Mouse (Mus musculus): ENCODE measurements around the gene Lhfpl5.
A peak's percentile ranks its signal among the peaks of the same experiment; 100 is the strongest.
"Not testable (repeated sequence)": the region's sequence is repeated elsewhere in the genome, so short reads cannot be mapped to it uniquely, and the experiment has no call there.

Gene Lhfpl5

GRCm38 (mm10) chr17:28575244-28576125 is at the start of gene Lhfpl5:
Lhfpl5 (plus strand) TSS chr17:28575641.
- DNase-seq (ENCODE audit: extremely low spot score, low read depth, low spot score): no peak

- DNase-seq (ENCODE audit: extremely low spot score, low read depth, low spot score): no peak
These were observed 48.0 kb upstream of the Lhfpl5 start for GRCm38 (mm10) chr17:28527184-28528042.

GRCm38 (mm10) chr17:28528043-28528351 is 47.4 kb upstream of the Lhfpl5 start:
- DNase-seq (ENCODE audit: extremely low spot score, low read depth, low spot score): peak; percentile 69

DNA sequence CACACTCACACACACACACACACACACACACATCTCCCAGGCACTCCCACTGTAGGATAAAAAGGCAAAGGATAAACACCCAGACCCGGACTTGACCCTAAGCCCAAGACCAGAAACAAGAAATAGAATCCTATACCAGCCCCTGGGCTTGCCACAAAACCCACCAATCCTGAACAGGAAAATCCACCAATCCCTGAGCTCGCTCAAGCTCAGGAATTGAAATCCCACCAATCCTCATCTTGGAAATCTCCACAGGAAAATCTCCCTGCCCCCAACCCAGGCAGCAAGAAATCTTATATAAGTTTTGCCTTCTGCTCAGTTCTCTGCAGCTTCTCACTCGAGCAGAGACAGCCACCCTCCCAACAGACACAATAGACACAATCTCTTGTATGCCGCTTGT is 46.3 kb upstream of the Lhfpl5 start:
- no peak for DNase-seq (ENCODE audit: extremely low spot score, low read depth, low spot score)

DNA sequence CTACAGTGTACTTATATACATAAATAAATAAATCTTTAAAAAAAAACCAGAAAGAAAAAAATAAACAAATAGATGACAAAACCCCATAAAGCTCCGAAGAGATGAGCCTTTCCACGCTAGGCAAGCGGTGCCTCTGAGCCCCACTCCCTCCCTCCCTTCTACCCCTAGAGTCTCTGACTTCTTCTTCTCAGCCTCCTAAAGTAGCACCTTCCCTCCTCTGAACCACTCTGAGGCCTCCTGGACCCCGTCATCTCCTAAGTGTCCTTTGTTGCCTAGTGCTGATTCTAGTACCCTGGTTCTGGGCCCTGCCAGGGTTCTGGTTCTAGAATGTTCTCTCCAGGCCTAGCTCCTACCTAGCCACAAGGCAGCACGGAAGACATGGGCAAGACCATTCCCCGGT is 44.9 kb upstream of the Lhfpl5 start, which contains the start of gene Armc12:
Gene Armc12, plus strand, starts transcription at position 301 of the 400 bp plus-strand sequence.
- DNase-seq (ENCODE audit: extremely low spot score, low read depth, low spot score): no peak

GRCm38 (mm10) chr17:28531946-28532345 is 43.5 kb upstream of the Lhfpl5 start:
- DNase-seq (ENCODE audit: extremely low spot score, low read depth, low spot score): no peak

DNA sequence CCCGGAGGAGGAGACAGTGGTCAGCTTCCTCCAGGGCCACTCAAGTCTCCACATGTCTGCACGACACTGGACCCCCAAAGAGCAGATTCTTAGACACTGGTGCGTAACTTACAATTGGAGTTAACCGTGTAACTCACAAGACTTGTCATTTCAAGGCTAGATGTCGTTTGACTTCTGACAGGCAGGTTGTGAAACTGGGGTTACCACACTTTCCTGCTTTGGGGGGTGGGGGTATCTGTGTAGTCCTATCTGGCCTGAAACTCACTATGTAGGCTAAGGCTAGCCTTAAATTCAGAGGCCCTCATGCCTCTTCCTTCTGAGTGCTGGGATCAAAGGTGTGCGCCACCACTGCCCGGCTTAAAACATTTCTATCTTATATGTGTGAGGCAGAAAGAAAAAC is 42.9 kb upstream of the Lhfpl5 start:
- no peak for DNase-seq (ENCODE audit: extremely low spot score, low read depth, low spot score)

DNA sequence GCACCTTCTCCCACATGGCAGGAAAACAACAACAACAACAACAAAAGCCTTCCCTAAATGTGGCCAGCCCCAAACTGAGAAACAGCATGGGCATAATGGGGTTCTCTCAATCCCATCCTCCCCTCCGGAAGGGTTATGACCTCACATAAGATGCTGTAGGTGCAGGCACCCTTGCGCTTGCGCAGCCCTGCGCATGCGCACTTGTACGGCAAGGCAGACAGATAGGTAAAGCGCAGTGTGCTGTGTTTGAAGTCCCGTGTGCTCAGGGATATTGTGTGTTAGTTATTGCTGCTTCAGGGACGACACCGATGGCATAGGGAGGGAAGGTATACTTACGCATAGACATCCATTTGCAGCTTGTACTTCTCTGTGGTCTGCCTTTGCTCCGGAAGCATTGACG is 42.1 kb upstream of the Lhfpl5 start:
- no peak for DNase-seq (ENCODE audit: extremely low spot score, low read depth, low spot score)

DNA sequence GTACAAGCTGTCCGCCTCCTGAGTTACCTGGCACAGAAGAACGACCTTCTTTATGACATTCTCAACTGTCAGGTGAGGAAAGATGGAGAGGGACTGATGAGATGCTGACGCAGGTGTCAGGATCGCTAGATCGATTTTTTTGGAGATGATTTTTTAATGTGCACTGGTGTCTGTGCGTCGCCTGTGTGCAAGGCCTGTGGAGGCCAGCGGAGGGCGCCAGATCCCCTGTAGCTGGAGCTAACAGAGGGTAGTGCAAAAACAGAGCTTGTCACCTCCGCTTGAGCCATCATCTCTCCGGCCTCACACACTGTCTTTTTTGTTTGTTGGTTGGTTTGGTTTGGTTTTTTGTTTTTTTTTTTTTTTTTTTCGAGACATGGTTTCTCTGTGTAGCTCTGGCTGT is 37.6 kb upstream of the Lhfpl5 start:
- DNase-seq (ENCODE audit: extremely low spot score, low read depth, low spot score): no peak

DNA sequence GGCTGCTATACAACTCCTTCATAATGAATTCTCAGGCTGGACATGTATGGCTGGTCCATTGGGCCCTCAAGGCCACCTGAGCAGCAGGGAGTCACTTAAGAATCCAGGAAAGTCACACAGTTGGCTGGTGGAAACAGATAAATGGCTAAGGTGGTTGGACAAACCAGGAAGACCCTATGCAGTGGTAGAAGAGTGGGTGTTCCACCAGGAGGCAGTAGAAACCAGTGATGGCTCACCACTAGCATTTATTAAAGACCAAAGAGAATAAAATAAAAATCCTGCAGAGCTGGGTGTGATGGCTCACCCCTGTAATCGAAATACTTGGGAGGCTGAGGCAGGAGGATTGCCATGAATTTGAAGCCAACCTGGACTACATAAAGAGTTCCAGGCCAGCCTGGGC is 28.5 kb upstream of the Lhfpl5 start:
- no peak for DNase-seq (ENCODE audit: extremely low spot score, low read depth, low spot score)

- DNase-seq (ENCODE audit: extremely low spot score, low read depth, low spot score): no peak
These were observed 26.9 kb upstream of the Lhfpl5 start for GRCm38 (mm10) chr17:28548550-28548949.

DNA sequence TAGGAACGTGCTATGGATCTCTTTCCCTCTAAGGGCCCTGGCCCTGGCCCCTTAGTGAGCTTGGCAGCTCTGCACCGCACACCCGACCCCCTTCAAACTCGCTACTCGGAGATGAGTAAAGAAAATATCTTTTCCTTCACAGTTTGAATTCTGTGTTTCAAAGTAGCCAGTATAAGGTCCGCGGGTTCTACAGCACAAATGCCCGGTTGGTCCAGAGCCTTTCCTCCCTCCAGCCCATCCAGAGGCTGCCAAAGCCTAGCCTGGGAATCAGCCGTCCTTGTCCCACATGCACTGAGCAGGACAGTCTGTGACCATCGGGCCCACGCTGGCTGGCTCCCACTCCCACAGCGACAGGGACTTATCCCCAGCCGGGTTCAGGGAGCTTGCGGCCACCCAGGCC is 26.3 kb upstream of the Lhfpl5 start, which contains the start of gene Clpsl2:
Gene Clpsl2, plus strand, starts transcription at position 301 of the 400 bp plus-strand sequence.
- DNase-seq (ENCODE audit: extremely low spot score, low read depth, low spot score): no peak

DNA sequence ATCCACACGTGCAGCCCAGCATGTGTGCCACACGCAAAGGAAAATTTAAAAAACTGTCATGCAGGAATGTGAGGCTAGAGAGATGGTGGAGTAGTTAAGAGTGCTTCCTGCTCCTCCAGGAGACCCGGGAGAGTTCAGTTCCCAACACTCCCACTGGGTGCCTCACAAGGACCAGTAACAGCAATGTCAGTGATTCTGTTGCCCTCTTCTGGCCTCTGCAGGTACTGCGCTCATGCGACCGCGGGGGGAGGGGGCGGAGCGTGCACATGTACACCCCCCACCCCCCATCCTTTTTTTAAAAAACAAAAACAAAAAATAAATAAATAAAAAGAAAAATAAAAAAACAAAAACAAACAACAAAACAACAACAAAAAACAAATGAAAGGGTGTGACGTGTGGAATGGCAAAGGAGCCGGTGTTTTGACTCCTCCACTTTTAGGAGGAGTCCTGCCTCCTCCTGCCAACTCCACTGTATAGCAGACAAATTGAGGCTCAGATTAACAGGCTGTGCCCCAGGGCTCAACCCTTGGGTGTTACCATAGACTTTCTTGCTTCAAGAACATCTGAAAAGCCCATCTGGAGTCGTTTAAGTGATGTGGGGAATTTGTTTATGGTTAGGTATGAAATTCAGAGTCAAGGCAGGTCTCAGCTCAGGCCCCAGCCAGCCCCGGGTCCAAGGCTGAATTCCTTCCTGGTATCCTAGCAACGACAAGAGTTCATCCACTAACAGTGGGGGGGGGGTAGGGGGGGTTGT is 22.2 kb upstream of the Lhfpl5 start:
- DNase-seq (ENCODE audit: extremely low spot score, low read depth, low spot score): peak; percentile 66

DNA sequence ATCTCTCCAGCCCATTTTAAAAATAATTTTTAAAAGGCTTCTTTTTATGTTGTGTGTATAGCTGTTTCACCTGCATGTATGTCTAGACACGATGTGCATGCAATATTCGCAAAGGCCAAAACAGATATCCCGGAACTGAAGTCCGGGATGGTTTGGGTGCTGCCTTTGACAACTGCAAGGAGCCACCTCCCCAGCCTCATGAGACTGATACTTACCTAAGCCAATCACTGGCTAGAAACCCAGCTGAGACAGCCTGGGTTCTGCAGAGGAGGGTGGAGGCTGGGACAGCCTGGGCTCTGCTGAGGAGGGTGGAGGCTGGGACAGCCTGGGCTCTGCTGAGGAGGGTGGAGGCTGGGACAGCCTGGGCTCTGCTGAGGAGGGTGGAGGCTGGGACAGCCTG is 21.4 kb upstream of the Lhfpl5 start:
- DNase-seq (ENCODE audit: extremely low spot score, low read depth, low spot score): not testable (repeated sequence)

DNA sequence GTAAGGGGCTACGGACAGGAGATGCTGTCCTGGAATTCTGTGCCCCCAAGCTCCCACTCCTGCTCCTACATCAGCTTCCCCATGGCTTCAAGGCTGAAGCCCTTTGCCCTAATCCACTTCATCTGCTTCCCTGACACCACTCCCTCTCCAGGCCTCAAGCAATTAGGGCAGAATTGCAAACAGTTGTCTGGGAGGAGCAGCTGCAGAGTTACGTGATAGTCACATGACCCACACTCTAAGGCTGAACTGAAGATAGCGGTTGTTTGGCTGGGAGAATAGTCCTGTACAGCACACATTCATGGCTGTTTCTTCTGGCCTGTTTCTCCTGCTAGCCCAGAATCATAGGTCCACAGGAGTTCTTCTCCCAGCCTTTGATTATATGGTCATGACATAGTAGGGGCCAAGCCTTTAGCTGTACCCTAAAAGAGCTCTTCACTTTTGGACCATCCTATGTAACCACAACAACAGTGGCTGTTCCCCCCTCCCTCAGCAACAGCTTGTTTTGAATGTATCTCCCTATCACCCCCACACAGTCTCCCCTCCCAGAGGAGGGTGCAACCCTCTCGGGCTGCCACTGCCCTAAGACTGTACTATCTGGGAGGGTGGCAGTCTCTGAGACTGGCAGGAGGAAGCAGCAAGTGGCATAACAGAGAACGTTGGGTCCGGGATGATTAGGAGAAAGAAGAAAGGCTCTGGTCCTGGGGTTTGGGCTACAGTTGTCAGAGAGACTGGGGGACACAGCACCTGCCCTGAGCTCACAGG is 18.6 kb upstream of the Lhfpl5 start:
- no peak for DNase-seq (ENCODE audit: extremely low spot score, low read depth, low spot score)

DNA sequence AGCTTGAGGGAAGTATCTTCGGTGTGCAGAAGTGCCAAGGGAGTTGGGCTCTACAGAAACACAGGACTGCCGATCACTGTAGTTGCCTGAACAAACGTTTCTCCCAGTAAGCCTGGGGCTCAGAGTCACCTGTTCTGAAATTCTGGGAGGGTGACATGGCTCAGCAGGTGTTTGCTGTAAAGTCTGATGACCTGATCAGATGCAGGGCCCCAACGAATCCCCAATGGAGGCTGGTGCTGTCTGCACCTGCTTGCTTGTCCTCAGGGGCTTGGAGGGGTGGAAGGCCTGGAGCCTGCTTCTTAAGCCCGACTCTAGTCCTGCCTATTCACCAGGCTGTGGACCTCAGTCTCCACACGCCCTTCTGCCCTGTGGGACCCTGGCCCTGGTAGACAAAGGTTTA is 17.7 kb upstream of the Lhfpl5 start:
- no peak for DNase-seq (ENCODE audit: extremely low spot score, low read depth, low spot score)

GRCm38 (mm10) chr17:28560598-28560997 is 14.8 kb upstream of the Lhfpl5 start, which contains the start of gene Clps:
Clps (minus strand) TSS chr17:28560766.
- DNase-seq (ENCODE audit: extremely low spot score, low read depth, low spot score): no peak

DNA sequence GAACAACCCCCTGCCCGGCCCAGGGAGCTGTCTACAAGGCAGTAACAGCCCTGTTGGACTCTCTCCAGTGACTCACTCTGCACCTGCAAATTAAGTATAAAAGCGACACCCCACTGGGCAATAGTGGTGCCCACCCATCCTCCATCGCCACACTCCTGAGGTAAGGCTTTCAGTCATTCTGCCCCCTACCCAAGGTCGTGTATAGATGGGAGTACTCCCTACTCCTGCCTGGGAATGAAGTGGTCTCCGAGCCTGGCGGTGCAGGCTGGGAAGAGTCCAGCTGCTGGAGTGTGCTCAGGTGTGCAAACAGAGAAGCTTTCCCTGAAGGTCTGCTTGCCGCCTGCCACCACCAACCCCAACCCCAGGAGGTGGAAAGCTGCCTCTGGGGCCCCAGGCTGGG is 13.8 kb upstream of the Lhfpl5 start:
- no peak for DNase-seq (ENCODE audit: extremely low spot score, low read depth, low spot score)

- DNase-seq (ENCODE audit: extremely low spot score, low read depth, low spot score): no peak
These were observed 10.3 kb upstream of the Lhfpl5 start for GRCm38 (mm10) chr17:28565181-28565580.

DNA sequence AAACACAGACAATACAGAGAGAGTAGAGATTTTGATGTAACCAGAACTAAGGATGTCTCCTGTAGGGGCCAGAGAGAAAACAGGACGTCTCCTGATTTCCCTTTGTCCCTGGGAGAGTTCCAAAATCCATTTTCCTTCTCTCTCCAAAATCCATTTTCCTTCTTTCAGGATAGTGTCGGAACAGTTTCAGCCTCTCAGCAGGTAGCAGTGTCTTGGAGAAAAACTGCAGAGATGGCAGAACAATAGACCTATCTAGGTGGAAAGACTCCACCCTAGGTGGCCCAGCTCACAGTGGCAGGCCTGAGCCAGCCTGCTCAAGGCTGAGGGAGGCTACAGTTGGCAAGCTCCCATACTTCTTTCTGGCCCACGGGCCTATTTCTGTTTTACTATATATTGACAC is 7.9 kb upstream of the Lhfpl5 start:
- DNase-seq (ENCODE audit: extremely low spot score, low read depth, low spot score): no peak
